Mouse (Mus musculus) forebrain, embryonic 16.5 days (tissue): Measurements from ENCODE around the gene Mogs. TPM values are rescaled to one million over a fixed set of nuclear protein-coding genes. Genes with fewer than 3 reads are reported as not detected.

Source experiments
- ATAC-seq: fragments of 200-750 bp; cut with Nextera tagmentation; 2 replicates; pipeline ENCODE4 v1.8.0; 2017; ENCODE audit warnings: mild to moderate bottlenecking, moderate library complexity
- H3K27ac ChIP-seq: fragments of 300-500 bp; sonication (generic); 2 replicates; pipeline ENCODE4 v1.5.1; 2014; ENCODE audit warnings: low read length, control low read depth
- H3K27me3 ChIP-seq: fragments of 300-500 bp; sonication (generic); replicated peaks from 2 replicates; pipeline ENCODE4 v1.6.1; 2014; ENCODE audit warnings: low read length; ENCODE audit not compliant: control insufficient read depth, insufficient read depth
- H3K36me3 ChIP-seq: fragments of 300-500 bp; sonication (generic); 2 replicates; pipeline ENCODE4 v1.6.1; 2014; ENCODE audit not compliant: control insufficient read depth, insufficient read depth
- H3K4me1 ChIP-seq: fragments of 300-500 bp; sonication (generic); replicated peaks from 2 replicates; pipeline ENCODE4 v1.6.1; 2014; ENCODE audit warnings: low read length; ENCODE audit not compliant: control insufficient read depth, insufficient read depth
- H3K4me2 ChIP-seq: fragments of 300-500 bp; sonication (generic); 2 replicates; pipeline ENCODE4 v1.6.1; 2014; ENCODE audit warnings: mild to moderate bottlenecking, low read length, control low read depth
- H3K4me3 ChIP-seq: fragments of 300-500 bp; sonication (generic); replicated peaks from 2 replicates; pipeline ENCODE4 v1.5.1; 2014; ENCODE audit warnings: mild to moderate bottlenecking, low read length, control low read depth
- H3K9ac ChIP-seq: fragments of 300-500 bp; sonication (generic); replicated peaks from 2 replicates; pipeline ENCODE4 v1.6.1; 2014; ENCODE audit warnings: low read depth, low read length, control low read depth
- H3K9me3 ChIP-seq: fragments of 300-500 bp; sonication (generic); 2 replicates; pipeline ENCODE4 v1.6.1; 2016; ENCODE audit warnings: low read length; ENCODE audit not compliant: control insufficient read depth
- WGBS: fragments of 180-500 bp; shearing (Covaris S2); extraction: QIAGEN DNeasy Blood & Tissue Kit; methylation state at CpG from one replicate; pipeline ENCODE4 v1.1.7; 2014; 5-methylcytosine and 5-hydroxymethylcytosine counted together
- polyA plus RNA-seq: library from polyadenylated mRNA; unstranded; fragments of >200 nt; fragmentation: Nextera tagmentation; extraction: Ambion mirVana; gene quantifications from 2 replicates; pipeline ENCODE4 v1.2.1, GENCODE M21; 2015

Gene Mogs
- polyA plus RNA-seq, 1 experiment from 2014 or later: 21.8 TPM

GRCm38 (mm10) chr6:83087926-83088260 lies 27.4 kb upstream of the Mogs start:
- no peak overlapping the region for H3K4me2 ChIP-seq

GRCm38 (mm10) chr6:83092416-83093127 lies 22.7 kb upstream of the Mogs start:
- H3K27me3 ChIP-seq: peaks cover 26% of the 10 kb centered on the region
- no peak overlapping the region for H3K4me2 ChIP-seq
- no peaks in the 10 kb centered on the region for H3K36me3 ChIP-seq
- no peak overlapping the region for H3K4me3 ChIP-seq
- H3K9ac ChIP-seq: no peak overlapping the region
- H3K9me3 ChIP-seq: no peaks in the 10 kb centered on the region
- no peak overlapping the region for H3K27ac ChIP-seq
- ATAC-seq: no peak
- H3K4me1 ChIP-seq: no peaks in the 10 kb centered on the region; the same call in 1 of the 2 replicates
- WGBS: 41% methylated on average over 6 of the region's 6 CpGs

More at GRCm38 (mm10) chr6:83087926-83088260, 27.4 kb upstream of the Mogs start:
- no peak overlapping the region for H3K4me3 ChIP-seq
- H3K4me1 ChIP-seq: no peaks in the 10 kb centered on the region; the same call in 1 of the 2 replicates
- no peak for ATAC-seq
- no peak overlapping the region for H3K9ac ChIP-seq
- peaks cover 59% of the 10 kb centered on the region for H3K27me3 ChIP-seq
- 2% methylated on average over 9 of the region's 9 CpGs for WGBS
- no peaks in the 10 kb centered on the region for H3K9me3 ChIP-seq
- H3K27ac ChIP-seq: no peak overlapping the region
- no peaks in the 10 kb centered on the region for H3K36me3 ChIP-seq

- H3K27ac ChIP-seq: no peak overlapping the region
- H3K4me3 ChIP-seq: no peak overlapping the region
- no peaks in the 10 kb centered on the region for H3K9me3 ChIP-seq
- 49% methylated on average over 6 of the region's 6 CpGs for WGBS
- no peak for ATAC-seq
- H3K27me3 ChIP-seq: peaks cover 9% of the 10 kb centered on the region
- H3K4me1 ChIP-seq: no peaks in the 10 kb centered on the region
- H3K9ac ChIP-seq: no peak overlapping the region
- H3K4me2 ChIP-seq: no peak overlapping the region
- H3K36me3 ChIP-seq: no peaks in the 10 kb centered on the region
Measured at GRCm38 (mm10) chr6:83095968-83096367, 19.3 kb upstream of the Mogs start.

GRCm38 (mm10) chr6:83098411-83098810 lies 16.9 kb upstream of the Mogs start:
- Histone ChIP-seq H3K4me1 (peaks cover 15% of the 10 kb centered on the region), H3K27ac (no peak overlapping the region), H3K36me3 (no peaks in the 10 kb centered on the region), H3K4me3 (no peak overlapping the region), H3K27me3 (peaks cover 7% of the 10 kb centered on the region), H3K9ac (no peak overlapping the region), H3K9me3 (no peaks in the 10 kb centered on the region), H3K4me2 (no peak overlapping the region)
- ATAC-seq: no peak
- WGBS: 70% methylated on average over 2 of the region's 2 CpGs

- Histone ChIP-seq H3K36me3 (no peaks in the 10 kb centered on the region), H3K4me3 (peak within 1 kb of the TSS; percentile 75), H3K4me1 (peaks cover 16% of the 10 kb centered on the region), H3K9ac (peak within 1 kb of the TSS; percentile 85), H3K27me3 (peaks cover 7% of the 10 kb centered on the region), H3K4me2 (peak within 1 kb of the TSS; percentile 98), H3K27ac (peak within 1 kb of the TSS; percentile 80), H3K9me3 (no peaks in the 10 kb centered on the region)
- peak; percentile 77 for ATAC-seq
- 1% methylated on average over 25 of the region's 25 CpGs for WGBS
Measured at GRCm38 (mm10) chr6:83101316-83101687, 14.0 kb upstream of the Mogs start, which contains the start of the genes Ccdc142 and Gm42688. Gene Ccdc142, plus strand, starts transcription at chr6:83101601. Gene Gm42688, plus strand, starts transcription at chr6:83101617.

- peak overlapping the region; percentile 98 for H3K4me2 ChIP-seq
- peak overlapping the region; percentile 85 for H3K9ac ChIP-seq
- peaks cover 16% of the 10 kb centered on the region for H3K4me1 ChIP-seq
- under 1% methylated on average over 74 of the region's 74 CpGs for WGBS
- H3K9me3 ChIP-seq: no peaks in the 10 kb centered on the region
- peak overlapping the region; percentile 75 for H3K4me3 ChIP-seq
- H3K27ac ChIP-seq: peak overlapping the region; percentile 80
- peak; percentile 73 for ATAC-seq
- H3K27me3 ChIP-seq: peaks cover 7% of the 10 kb centered on the region; the same call in 1 of the 2 replicates
- no peaks in the 10 kb centered on the region for H3K36me3 ChIP-seq
Measured at GRCm38 (mm10) chr6:83101688-83102556, 13.4 kb upstream of the Mogs start.

GRCm38 (mm10) chr6:83103130-83103650 lies 12.1 kb upstream of the Mogs start:
- peaks cover 7% of the 10 kb centered on the region; the same call in 1 of the 2 replicates for H3K27me3 ChIP-seq
- ATAC-seq: no peak
- peak overlapping the region; percentile 75 for H3K4me3 ChIP-seq

GRCm38 (mm10) chr6:83104158-83104557 lies 11.1 kb upstream of the Mogs start:
- peak; percentile 51 for ATAC-seq
- no peaks in the 10 kb centered on the region for H3K36me3 ChIP-seq
- peaks cover 4% of the 10 kb centered on the region; the same call in 1 of the 2 replicates for H3K27me3 ChIP-seq
- H3K9me3 ChIP-seq: no peaks in the 10 kb centered on the region
- no peak overlapping the region for H3K27ac ChIP-seq
- peaks cover 28% of the 10 kb centered on the region for H3K4me1 ChIP-seq
- 50% methylated on average over 4 of the region's 4 CpGs for WGBS
- no peak overlapping the region for H3K4me2 ChIP-seq
- H3K4me3 ChIP-seq: no peak overlapping the region
- H3K9ac ChIP-seq: no peak overlapping the region

More at GRCm38 (mm10) chr6:83103130-83103650, 12.1 kb upstream of the Mogs start:
- WGBS: 40% methylated on average over 11 of the region's 11 CpGs
- Histone ChIP-seq H3K9ac (peak overlapping the region; percentile 85), H3K4me2 (peak overlapping the region; percentile 98), H3K27ac (no peak overlapping the region), H3K36me3 (no peaks in the 10 kb centered on the region), H3K9me3 (no peaks in the 10 kb centered on the region), H3K4me1 (peaks cover 23% of the 10 kb centered on the region)
